Mouse (Mus musculus): ENCODE measurements around the gene Pde10a.

Gene Pde10a

GRCm38 (mm10) chr17:8846506-8846905 is 321.3 kb downstream of the Pde10a start:
- no peak for TF ChIP-seq NANOG (IDR thresholded peaks at IDR 0.05; ENCODE audit: borderline replicate concordance, low read length)
- TF ChIP-seq CTCF (conservative IDR thresholded peaks at IDR 0.05; ENCODE audit: low read length), result no peak
- TF ChIP-seq POU5F1 (IDR thresholded peaks at IDR 0.05; ENCODE audit: borderline replicate concordance, low read length), result no peak
- H3K4me3 ChIP-seq (replicated peaks; ENCODE audit: low read length), result no peak overlapping the region

GRCm38 (mm10) chr17:8847558-8847957 is 322.4 kb downstream of the Pde10a start:
- Histone ChIP-seq H3K27me3 (ENCODE audit: insufficient read depth, low read length) (peaks cover 3% of the 10 kb centered on the region; the same call in 1 of the 2 replicates), H3K9me3 (ENCODE audit: low read length) (no peaks in the 10 kb centered on the region), H3K4me3 (replicated peaks; ENCODE audit: low read length) (no peak overlapping the region), H3K36me3 (ENCODE audit: insufficient read depth, low read length) (no peaks in the 10 kb centered on the region), H3K4me1 (replicated peaks; ENCODE audit: low read depth, low read length) (no peaks in the 10 kb centered on the region)
- TF ChIP-seq CTCF (conservative IDR thresholded peaks at IDR 0.05; ENCODE audit: low read length) (no peak), NANOG (IDR thresholded peaks at IDR 0.05; ENCODE audit: borderline replicate concordance, low read length) (no peak)

More at GRCm38 (mm10) chr17:8846506-8846905, 321.3 kb downstream of the Pde10a start:
- H3K27me3 ChIP-seq (ENCODE audit: insufficient read depth, low read length), result peaks cover 3% of the 10 kb centered on the region; the same call in 1 of the 2 replicates
- no peaks in the 10 kb centered on the region for H3K9me3 ChIP-seq (ENCODE audit: low read length)
- H3K36me3 ChIP-seq (ENCODE audit: insufficient read depth, low read length), result no peaks in the 10 kb centered on the region
- H3K4me1 ChIP-seq (replicated peaks; ENCODE audit: low read depth, low read length), result no peaks in the 10 kb centered on the region

GRCm38 (mm10) chr17:8851846-8852245 is 326.7 kb downstream of the Pde10a start:
- Histone ChIP-seq H3K36me3 (ENCODE audit: insufficient read depth, low read length) (no peaks in the 10 kb centered on the region), H3K27me3 (ENCODE audit: insufficient read depth, low read length) (peaks cover 8% of the 10 kb centered on the region), H3K4me1 (replicated peaks; ENCODE audit: low read depth, low read length) (peaks cover 6% of the 10 kb centered on the region), H3K9me3 (ENCODE audit: low read length) (no peaks in the 10 kb centered on the region), H3K4me3 (replicated peaks; ENCODE audit: low read length) (no peak overlapping the region)
- TF ChIP-seq NANOG (IDR thresholded peaks at IDR 0.05; ENCODE audit: borderline replicate concordance, low read length) (no peak), CTCF (conservative IDR thresholded peaks at IDR 0.05; ENCODE audit: low read length) (no peak)

- TF ChIP-seq POU5F1 (IDR thresholded peaks at IDR 0.05; ENCODE audit: borderline replicate concordance, low read length), result no peak
- TF ChIP-seq NANOG (IDR thresholded peaks at IDR 0.05; ENCODE audit: borderline replicate concordance, low read length), result no peak
- TF ChIP-seq CTCF (conservative IDR thresholded peaks at IDR 0.05; ENCODE audit: low read length), result no peak
- H3K4me3 ChIP-seq (replicated peaks; ENCODE audit: low read length), result no peak overlapping the region
- H3K36me3 ChIP-seq (ENCODE audit: insufficient read depth, low read length), result no peaks in the 10 kb centered on the region
- H3K4me1 ChIP-seq (replicated peaks; ENCODE audit: low read depth, low read length), result peaks cover 8% of the 10 kb centered on the region
- no peaks in the 10 kb centered on the region for H3K9me3 ChIP-seq (ENCODE audit: low read length)
- peaks cover 5% of the 10 kb centered on the region for H3K27me3 ChIP-seq (ENCODE audit: insufficient read depth, low read length)
Observed at GRCm38 (mm10) chr17:8856430-8857371, 331.5 kb downstream of the Pde10a start.

- H3K4me1 ChIP-seq (replicated peaks; ENCODE audit: low read depth, low read length), result peaks cover 8% of the 10 kb centered on the region
- TF ChIP-seq CTCF (conservative IDR thresholded peaks at IDR 0.05; ENCODE audit: low read length) (no peak), POU5F1 (IDR thresholded peaks at IDR 0.05; ENCODE audit: borderline replicate concordance, low read length) (no peak), NANOG (IDR thresholded peaks at IDR 0.05; ENCODE audit: borderline replicate concordance, low read length) (no peak)
- no peak overlapping the region for H3K4me3 ChIP-seq (replicated peaks; ENCODE audit: low read length)
- no peaks in the 10 kb centered on the region for H3K9me3 ChIP-seq (ENCODE audit: low read length)
- no peaks in the 10 kb centered on the region for H3K36me3 ChIP-seq (ENCODE audit: insufficient read depth, low read length)
- peaks cover 5% of the 10 kb centered on the region for H3K27me3 ChIP-seq (ENCODE audit: insufficient read depth, low read length)
Observed at GRCm38 (mm10) chr17:8858636-8859421, 333.7 kb downstream of the Pde10a start.

GRCm38 (mm10) chr17:8859489-8859888 is 334.3 kb downstream of the Pde10a start:
- Histone ChIP-seq H3K36me3 (ENCODE audit: insufficient read depth, low read length) (no peaks in the 10 kb centered on the region), H3K4me3 (replicated peaks; ENCODE audit: low read length) (no peak overlapping the region), H3K9me3 (ENCODE audit: low read length) (no peaks in the 10 kb centered on the region), H3K4me1 (replicated peaks; ENCODE audit: low read depth, low read length) (peaks cover 8% of the 10 kb centered on the region), H3K27me3 (ENCODE audit: insufficient read depth, low read length) (peaks cover 5% of the 10 kb centered on the region; the same call in 1 of the 2 replicates)
- TF ChIP-seq CTCF (conservative IDR thresholded peaks at IDR 0.05; ENCODE audit: low read length), result no peak
- no peak for TF ChIP-seq NANOG (IDR thresholded peaks at IDR 0.05; ENCODE audit: borderline replicate concordance, low read length)
- TF ChIP-seq POU5F1 (IDR thresholded peaks at IDR 0.05; ENCODE audit: borderline replicate concordance, low read length), result no peak

- Histone ChIP-seq H3K9me3 (ENCODE audit: low read length) (no peaks in the 10 kb centered on the region), H3K36me3 (ENCODE audit: insufficient read depth, low read length) (no peaks in the 10 kb centered on the region), H3K4me1 (replicated peaks; ENCODE audit: low read depth, low read length) (peaks cover 9% of the 10 kb centered on the region), H3K27me3 (ENCODE audit: insufficient read depth, low read length) (peaks cover 6% of the 10 kb centered on the region), H3K4me3 (replicated peaks; ENCODE audit: low read length) (no peak overlapping the region)
- TF ChIP-seq CTCF (conservative IDR thresholded peaks at IDR 0.05; ENCODE audit: low read length), result no peak
- no peak for TF ChIP-seq POU5F1 (IDR thresholded peaks at IDR 0.05; ENCODE audit: borderline replicate concordance, low read length)
- TF ChIP-seq NANOG (IDR thresholded peaks at IDR 0.05; ENCODE audit: borderline replicate concordance, low read length), result no peak
Observed at GRCm38 (mm10) chr17:8864638-8865497, 339.7 kb downstream of the Pde10a start.
